Mouse (Mus musculus) liver, adult 2 months (tissue): ENCODE results near the gene Ptprc. TPM values are rescaled to one million over a fixed set of nuclear protein-coding genes. Genes with fewer than 3 reads are reported as not detected.

Experiments
- DNase-seq: peaks from one replicate; pipeline ENCODE4 v3.0.0-alpha.2; 2011; ENCODE audit warnings: low read depth, low spot score; ENCODE audit errors: extremely low read depth
- H3K27ac ChIP-seq: fragments of 200-500 bp; replicated peaks from 2 replicates; pipeline ENCODE4 v1.5.1; 2012; ENCODE audit warnings: low read depth, mild to moderate bottlenecking, control low read depth, inconsistent platforms, low read length; ENCODE audit not compliant: insufficient read depth
- H3K27me3 ChIP-seq: fragments of 200-500 bp; 2 replicates; pipeline ENCODE4 v1.6.1; 2012; ENCODE audit warnings: mild to moderate bottlenecking, moderate library complexity, low read length, inconsistent platforms; ENCODE audit not compliant: control insufficient read depth, insufficient read depth
- H3K36me3 ChIP-seq: fragments of 200-500 bp; 2 replicates; pipeline ENCODE4 v1.6.1; 2012; ENCODE audit warnings: low read length, inconsistent platforms; ENCODE audit not compliant: control insufficient read depth, insufficient read depth
- H3K4me1 ChIP-seq: fragments of 200-500 bp; 2 replicates; pipeline ENCODE4 v1.6.1; 2011; ENCODE audit warnings: low read length; ENCODE audit not compliant: control insufficient read depth, insufficient read depth
- H3K4me3 ChIP-seq: fragments of 200-500 bp; 2 replicates; pipeline ENCODE4 v1.5.1; 2011; ENCODE audit warnings: low read depth, mild to moderate bottlenecking, control low read depth, low read length, moderate library complexity; ENCODE audit not compliant: insufficient read depth
- H3K79me2 ChIP-seq: fragments of 200-500 bp; 2 replicates; pipeline ENCODE4 v1.6.1; 2012; ENCODE audit warnings: inconsistent platforms, mild to moderate bottlenecking, low read length, moderate library complexity; ENCODE audit not compliant: control insufficient read depth, insufficient read depth
- H3K9ac ChIP-seq: fragments of 200-500 bp; 2 replicates; pipeline ENCODE4 v1.6.1; 2012; ENCODE audit warnings: low read depth, mild to moderate bottlenecking, control low read depth, inconsistent platforms, low read length
- CTCF ChIP-seq: fragments of 200-500 bp; IDR thresholded peaks from 2 replicates; pipeline ENCODE4 v1.5.1; 2011; ENCODE audit warnings: low read depth, low read length, control low read depth
- POLR2A ChIP-seq: fragments of 200-500 bp; IDR thresholded peaks from 2 replicates; pipeline ENCODE4 v1.6.1; 2011; ENCODE audit warnings: low read length, control low read depth; ENCODE audit not compliant: insufficient read depth; ENCODE audit errors: extremely low read depth
- WGBS: fragments of 180-500 bp; shearing (Covaris S2); methylation state at CpG from one replicate; pipeline ENCODE4 v1.1.7; 2018; 5-methylcytosine and 5-hydroxymethylcytosine counted together
- polyA plus RNA-seq: library from polyadenylated mRNA; depleted of rRNA; stranded (reverse); fragments of >200 nt; gene quantifications from 2 replicates; pipeline ENCODE4 v1.2.3, GENCODE M21; 2012; rRNA removed
- total RNA-seq: library from RNA; depleted of rRNA; stranded (reverse); fragments of >200 nt; gene quantifications from 2 replicates; pipeline ENCODE4 v1.2.3, GENCODE M21; 2014; rRNA removed

Gene Ptprc
- total and polyA plus RNA-seq, 2 experiments: 3.4 to 13.7 TPM

GRCm38 (mm10) chr1:138037484-138037883 is 138.0 kb downstream of the Ptprc start:
- WGBS: 57% methylated on average over 5 of the region's 5 CpGs
- H3K4me3 ChIP-seq: no peak overlapping the region
- TF ChIP-seq POLR2A (no peak), CTCF (no peak)
- no peaks in the 10 kb centered on the region for H3K79me2 ChIP-seq
- no peaks in the 10 kb centered on the region for H3K4me1 ChIP-seq
- H3K36me3 ChIP-seq: no peaks in the 10 kb centered on the region
- DNase-seq: no peak
- no peaks in the 10 kb centered on the region for H3K27me3 ChIP-seq
- H3K27ac ChIP-seq: no peak overlapping the region
- H3K9ac ChIP-seq: no peak overlapping the region

GRCm38 (mm10) chr1:138029649-138030048 is 145.9 kb downstream of the Ptprc start:
- Histone ChIP-seq H3K4me3 (no peak overlapping the region), H3K27me3 (no peaks in the 10 kb centered on the region), H3K4me1 (no peaks in the 10 kb centered on the region), H3K36me3 (no peaks in the 10 kb centered on the region), H3K27ac (no peak overlapping the region), H3K9ac (no peak overlapping the region), H3K79me2 (no peaks in the 10 kb centered on the region)
- no peak for TF ChIP-seq CTCF
- no peak for TF ChIP-seq POLR2A
- 70% methylated on average over 4 of the region's 4 CpGs for WGBS
- no peak for DNase-seq

GRCm38 (mm10) chr1:138025298-138025697 is 150.2 kb downstream of the Ptprc start:
- DNase-seq: no peak
- Histone ChIP-seq H3K4me1 (no peaks in the 10 kb centered on the region), H3K4me3 (no peak overlapping the region), H3K9ac (no peak overlapping the region), H3K79me2 (no peaks in the 10 kb centered on the region), H3K27ac (no peak overlapping the region), H3K27me3 (no peaks in the 10 kb centered on the region), H3K36me3 (no peaks in the 10 kb centered on the region)
- TF ChIP-seq POLR2A: no peak
- no peak for TF ChIP-seq CTCF
- WGBS: 96% methylated on average over 1 of the region's 1 CpGs

GRCm38 (mm10) chr1:138023601-138024000 is 151.9 kb downstream of the Ptprc start:
- TF ChIP-seq POLR2A (no peak), CTCF (no peak)
- no peaks in the 10 kb centered on the region for H3K27me3 ChIP-seq
- H3K4me3 ChIP-seq: no peak overlapping the region
- H3K27ac ChIP-seq: no peak overlapping the region
- H3K79me2 ChIP-seq: no peaks in the 10 kb centered on the region
- 74% methylated on average over 4 of the region's 4 CpGs for WGBS
- no peaks in the 10 kb centered on the region for H3K4me1 ChIP-seq
- no peaks in the 10 kb centered on the region for H3K36me3 ChIP-seq
- DNase-seq: no peak
- no peak overlapping the region for H3K9ac ChIP-seq

- H3K27me3 ChIP-seq: no peaks in the 10 kb centered on the region
- TF ChIP-seq POLR2A: no peak
- TF ChIP-seq CTCF: no peak
- 74% methylated on average over 3 of the region's 3 CpGs for WGBS
Observed at GRCm38 (mm10) chr1:138022918-138023295, 152.6 kb downstream of the Ptprc start.

GRCm38 (mm10) chr1:138021962-138022917 is 153.3 kb downstream of the Ptprc start:
- no peak overlapping the region for H3K9ac ChIP-seq
- no peak for DNase-seq
- H3K4me3 ChIP-seq: no peak overlapping the region
- H3K27ac ChIP-seq: no peak overlapping the region
- no peaks in the 10 kb centered on the region for H3K36me3 ChIP-seq
- H3K27me3 ChIP-seq: no peaks in the 10 kb centered on the region
- H3K4me1 ChIP-seq: no peaks in the 10 kb centered on the region
- 82% methylated on average over 11 of the region's 11 CpGs for WGBS
- no peak for TF ChIP-seq POLR2A
- TF ChIP-seq CTCF: no peak
- H3K79me2 ChIP-seq: no peaks in the 10 kb centered on the region

More at GRCm38 (mm10) chr1:138022918-138023295, 152.6 kb downstream of the Ptprc start:
- no peak for DNase-seq
- H3K36me3 ChIP-seq: no peaks in the 10 kb centered on the region
- H3K79me2 ChIP-seq: no peaks in the 10 kb centered on the region
- no peak overlapping the region for H3K27ac ChIP-seq
- no peak overlapping the region for H3K4me3 ChIP-seq
- H3K9ac ChIP-seq: no peak overlapping the region
- no peaks in the 10 kb centered on the region for H3K4me1 ChIP-seq

Other genes starting within 250 kb of the Ptprc start
- not detected in 2 replicates for gene Atp6v1g3, start 98.0 kb upstream of the Ptprc start, total RNA-seq
- gene Atp6v1g3, start 98.0 kb upstream of the Ptprc start, polyA plus RNA-seq: not detected in 2 replicates